Mouse (Mus musculus) lung, postnatal 0 days (tissue): Measurements from ENCODE around the gene Spsb4.

Experiments
- CTCF ChIP-seq: IDR thresholded peaks from 2 replicates; pipeline ENCODE4 v1.5.1; 2016; ENCODE audit warnings: antibody characterized with exemption, mild to moderate bottlenecking
- EP300 ChIP-seq: IDR thresholded peaks from 2 replicates; pipeline ENCODE4 v1.6.1; 2016; ENCODE audit warnings: antibody characterized with exemption, mild to moderate bottlenecking, control low read depth

DNA sequence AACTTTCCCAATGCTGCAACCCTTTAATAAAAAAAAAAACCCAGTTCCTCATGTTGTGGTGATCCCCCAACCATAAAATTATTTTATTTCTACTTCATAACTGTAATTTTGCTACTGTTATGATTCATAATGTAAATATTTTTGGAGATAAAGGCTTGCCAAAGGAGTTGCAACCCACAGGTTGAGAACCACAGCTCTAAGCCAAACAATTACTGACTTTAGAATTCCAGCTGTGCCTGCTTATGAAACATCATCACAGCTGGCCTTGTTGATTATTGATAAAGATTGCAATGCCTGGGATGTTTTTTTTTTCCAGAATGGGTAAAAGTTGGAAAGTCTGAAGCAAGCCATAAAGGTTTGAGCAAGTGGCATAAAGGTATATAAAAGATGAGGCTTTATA, 119.6 kb downstream of the Spsb4 start:
- no peak for TF ChIP-seq CTCF
- TF ChIP-seq EP300 = no peak
